Mouse (Mus musculus) cerebral cortex, adult 2 months (tissue): ENCODE results near the gene Hs3st1.

Experiments used
- WGBS: fragments of 180-500 bp; shearing (Covaris S2); methylation state at CpG from one replicate; pipeline ENCODE4 v1.1.7; 2018; 5-methylcytosine and 5-hydroxymethylcytosine counted together

Gene Hs3st1

GRCm38 (mm10) chr5:39643260-39643923, 111.9 kb downstream of the Hs3st1 start:
- under 1% methylated on average over 22 of the region's 22 CpGs for WGBS

- WGBS: 44% methylated on average over 6 of the region's 6 CpGs
These were observed 113.0 kb downstream of the Hs3st1 start for GRCm38 (mm10) chr5:39642222-39642770.

DNA sequence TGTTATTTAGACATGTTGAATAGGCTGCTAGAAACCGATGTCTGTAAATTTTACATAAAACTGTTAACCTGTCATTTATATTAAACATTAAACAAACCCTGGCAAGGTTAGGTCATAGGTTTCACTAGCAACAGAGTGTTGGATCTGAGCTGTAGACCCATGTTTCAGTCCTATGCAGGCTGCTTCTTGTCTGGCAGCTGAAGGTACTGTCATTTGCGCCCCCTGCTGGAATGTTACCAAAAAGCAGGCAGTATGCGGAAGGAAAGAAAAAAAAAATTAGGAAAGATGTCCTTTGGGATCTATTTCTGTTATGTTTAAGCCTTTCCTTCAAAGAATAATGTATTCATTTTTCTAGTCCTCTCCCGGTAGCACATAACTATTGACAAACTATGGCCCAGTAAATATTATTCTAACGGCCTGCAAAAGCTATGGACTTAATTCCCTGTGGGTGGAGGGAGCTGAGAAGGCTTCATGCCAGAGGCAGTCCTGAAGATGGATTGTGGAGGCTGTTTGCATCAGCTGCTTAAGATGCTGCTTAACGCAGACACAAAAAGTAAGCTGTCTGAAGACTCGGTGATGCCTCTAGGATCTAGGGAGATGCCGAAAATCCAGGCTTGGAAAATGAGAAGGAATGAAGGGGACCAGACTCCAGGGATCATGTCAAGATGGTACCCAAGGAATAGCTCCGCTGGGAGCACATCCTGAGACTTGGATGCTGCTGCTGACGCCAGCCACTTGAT, 115.7 kb downstream of the Hs3st1 start:
- WGBS: 26% methylated on average over 10 of the region's 10 CpGs

GRCm38 (mm10) chr5:39638926-39639325, 116.3 kb downstream of the Hs3st1 start:
- 45% methylated on average over 5 of the region's 5 CpGs for WGBS

- 44% methylated on average over 6 of the region's 6 CpGs for WGBS
These were observed 117.4 kb downstream of the Hs3st1 start for GRCm38 (mm10) chr5:39637874-39638273.

DNA sequence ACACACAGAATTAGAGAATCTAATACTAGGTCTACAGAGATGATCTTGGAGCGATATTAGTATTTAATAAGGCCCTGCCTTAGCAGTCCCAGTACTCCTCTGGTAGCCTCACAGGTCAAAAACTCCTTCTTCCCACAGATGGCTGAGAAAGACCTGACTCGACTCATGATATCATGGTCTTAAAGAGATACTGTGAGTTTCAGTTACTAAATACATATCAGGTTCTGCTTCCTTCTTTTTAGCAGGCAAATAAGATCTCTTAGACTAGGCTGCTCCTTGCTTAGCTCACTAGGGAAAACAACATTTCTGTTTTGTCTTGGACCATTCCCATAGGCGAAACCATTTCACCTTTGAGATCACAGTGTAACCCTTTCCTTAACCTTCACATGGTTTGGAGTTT, 119.2 kb downstream of the Hs3st1 start:
- WGBS: 81% methylated on average over 3 of the region's 3 CpGs

GRCm38 (mm10) chr5:39634300-39635047, 120.8 kb downstream of the Hs3st1 start:
- 84% methylated on average over 8 of the region's 8 CpGs for WGBS

DNA sequence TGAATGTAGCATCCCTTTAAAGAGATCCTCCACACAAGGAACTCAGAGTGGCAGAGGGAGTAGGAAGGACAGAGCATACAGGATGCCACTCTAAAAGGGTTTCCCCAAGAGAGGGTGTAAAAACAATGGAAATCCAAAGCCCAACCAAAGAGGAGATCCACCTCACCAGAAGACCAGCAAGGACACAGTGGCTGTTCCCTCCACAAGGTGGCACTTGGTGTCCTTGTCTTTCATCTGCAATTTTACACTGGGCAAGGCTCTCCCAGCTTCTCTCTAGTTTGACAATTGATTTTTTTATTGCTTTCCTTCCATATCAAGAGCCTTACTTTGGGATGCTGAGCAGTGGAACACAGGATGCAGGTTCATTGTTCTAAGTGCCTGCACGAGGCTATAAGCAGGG, 122.1 kb downstream of the Hs3st1 start:
- WGBS: 54% methylated on average over 1 of the region's 1 CpGs

DNA sequence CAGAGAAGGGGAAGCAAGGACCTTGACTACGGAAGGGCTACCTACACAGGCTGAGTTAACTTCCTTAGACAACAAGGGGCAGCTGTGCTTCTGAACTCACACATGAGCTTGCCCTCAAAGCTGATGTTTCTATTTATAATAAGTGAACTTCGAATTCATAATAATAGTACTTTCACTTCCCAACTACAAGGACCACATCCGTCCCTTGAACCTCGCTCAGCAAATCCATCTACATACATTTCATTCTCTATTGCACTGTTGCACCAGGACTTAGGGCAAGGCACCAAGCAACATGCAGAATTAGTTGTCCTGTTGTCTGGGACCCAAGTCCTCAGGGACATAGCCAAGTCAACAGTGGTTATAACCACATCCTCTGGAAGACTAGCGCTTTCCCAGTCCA, 124.4 kb downstream of the Hs3st1 start:
- WGBS: 66% methylated on average over 5 of the region's 5 CpGs

GRCm38 (mm10) chr5:39625037-39625473, 130.2 kb downstream of the Hs3st1 start:
- WGBS: 20% methylated on average over 8 of the region's 8 CpGs

DNA sequence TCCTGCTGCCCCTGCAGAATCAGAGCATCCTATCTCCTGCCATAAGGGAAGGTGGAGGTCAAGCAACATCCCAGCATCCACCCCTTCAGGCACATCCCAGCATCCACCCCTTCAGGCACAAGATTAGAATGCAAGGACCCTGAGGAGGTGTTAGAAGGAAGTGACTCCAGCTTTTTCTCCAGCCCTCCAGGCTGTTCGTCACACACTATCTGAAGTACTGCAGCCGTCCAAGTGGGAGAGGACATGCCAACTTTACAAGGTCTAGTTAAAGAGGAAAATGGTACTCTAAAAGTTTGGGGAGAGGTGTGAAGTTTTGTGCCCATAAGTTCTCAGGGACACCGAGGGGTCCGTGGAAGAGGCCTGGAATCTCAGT, 131.1 kb downstream of the Hs3st1 start:
- 50% methylated on average over 4 of the region's 4 CpGs for WGBS

DNA sequence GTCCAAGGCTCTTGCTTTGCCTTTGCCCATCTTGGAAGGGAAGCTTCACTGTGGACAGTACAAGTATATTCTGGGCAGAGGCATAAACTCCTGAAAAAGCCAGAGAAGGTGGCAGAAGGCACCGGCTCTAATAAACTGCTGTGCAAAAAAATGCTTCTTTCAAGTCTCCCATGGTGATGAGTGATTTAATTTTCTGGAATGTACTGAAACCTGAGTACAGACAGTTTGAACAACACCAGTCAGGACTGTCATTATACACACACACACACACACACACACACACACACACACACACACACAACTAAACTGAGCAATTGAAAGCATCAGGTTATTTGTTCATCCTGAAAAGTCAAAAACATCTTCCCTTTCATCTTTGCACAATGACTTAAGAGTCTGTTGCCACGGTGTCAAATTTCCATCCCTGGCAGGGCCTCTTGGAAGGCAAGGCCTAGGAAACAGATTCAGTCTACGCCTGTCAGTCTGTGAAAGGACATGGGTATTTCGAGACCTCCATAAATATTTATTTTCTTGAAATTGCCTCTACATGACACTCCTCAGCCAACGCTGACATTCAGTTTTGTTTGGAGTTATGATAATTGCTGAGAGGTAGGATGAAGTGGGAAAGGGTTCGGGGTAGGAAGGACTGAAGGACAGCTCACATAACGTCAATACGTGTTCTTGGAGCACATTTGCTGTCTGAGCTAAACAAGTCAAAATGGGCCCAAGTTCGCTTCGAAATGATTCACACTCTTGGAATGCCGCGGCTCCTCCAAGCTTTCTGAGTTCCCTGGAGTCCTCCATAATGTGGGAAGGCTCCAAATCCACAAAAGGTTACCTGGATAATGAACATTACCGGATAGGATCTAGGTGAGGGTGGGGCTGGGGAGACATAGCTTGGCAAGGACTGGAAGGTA, 131.7 kb downstream of the Hs3st1 start:
- 59% methylated on average over 13 of the region's 13 CpGs for WGBS

GRCm38 (mm10) chr5:39620206-39620866, 134.9 kb downstream of the Hs3st1 start:
- 25% methylated on average over 3 of the region's 3 CpGs for WGBS

DNA sequence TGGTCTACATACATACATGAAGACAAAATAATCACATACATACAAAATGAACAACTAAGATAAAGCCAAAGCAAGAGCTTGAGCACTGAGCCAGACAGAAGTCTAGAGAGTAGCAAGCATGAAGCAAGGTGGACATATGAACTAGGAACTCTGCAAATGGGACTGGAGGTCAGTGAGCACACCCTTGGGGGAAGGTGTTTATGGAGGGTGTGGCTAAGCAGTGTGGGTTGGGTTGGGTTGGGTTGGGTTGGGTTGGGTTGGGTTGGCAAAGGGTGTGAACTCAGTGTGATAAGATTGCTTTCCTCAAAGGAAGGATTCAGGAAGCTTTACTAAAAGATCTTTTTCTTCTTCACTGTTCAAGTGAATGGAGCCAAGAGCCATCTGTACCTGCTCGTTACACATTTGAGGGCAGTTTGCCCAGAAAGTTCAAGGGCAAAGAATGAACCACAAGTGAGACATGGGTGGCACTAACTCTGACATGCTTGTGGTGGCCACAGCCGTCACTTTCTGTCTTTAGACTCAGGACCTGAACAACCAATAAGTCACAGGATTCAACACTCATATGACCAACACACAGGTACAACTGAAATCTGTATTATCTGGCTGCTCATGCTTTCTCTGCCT, 137.8 kb downstream of the Hs3st1 start:
- 53% methylated on average over 2 of the region's 2 CpGs for WGBS

DNA sequence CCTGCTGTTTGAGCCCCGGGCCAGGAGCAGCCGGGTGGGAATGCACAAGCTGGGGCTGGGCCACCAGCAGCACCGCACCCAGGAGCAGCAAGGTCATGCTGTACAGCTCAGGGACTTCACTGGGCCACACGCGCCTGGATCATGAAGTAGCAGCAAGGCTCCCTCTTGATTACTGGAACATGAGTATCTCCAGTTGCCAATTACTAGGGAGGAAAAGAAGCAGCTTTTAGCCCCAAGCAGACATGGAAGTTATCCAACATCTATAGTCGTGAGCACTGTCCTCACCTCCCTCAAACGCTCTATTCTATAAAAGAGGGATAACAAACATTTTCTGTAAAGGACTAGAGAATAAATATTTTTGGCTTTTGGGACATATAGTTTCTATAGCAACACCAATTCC, 140.1 kb downstream of the Hs3st1 start:
- 50% methylated on average over 7 of the region's 7 CpGs for WGBS

DNA sequence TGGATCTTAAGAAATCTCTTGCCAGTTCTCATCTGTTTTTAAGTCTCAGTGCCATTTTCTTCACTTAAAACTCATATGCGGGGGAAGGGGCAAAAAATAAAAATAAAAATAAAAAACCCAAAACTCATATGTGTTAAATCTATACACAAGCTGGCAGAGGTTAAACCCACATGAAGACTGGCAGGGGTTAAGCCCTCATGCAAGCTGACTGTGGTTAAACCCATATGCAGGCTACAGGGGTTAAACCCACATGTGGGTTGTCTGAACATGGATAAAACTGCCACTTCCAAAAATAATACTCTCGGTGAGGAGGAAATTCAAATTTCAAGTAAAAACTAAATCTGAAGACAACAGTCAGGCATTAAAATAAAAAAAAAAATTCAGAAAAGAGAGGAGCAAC, 141.7 kb downstream of the Hs3st1 start:
- WGBS: 61% methylated on average over 2 of the region's 2 CpGs

- WGBS: 73% methylated on average over 2 of the region's 2 CpGs
These were observed 143.0 kb downstream of the Hs3st1 start for GRCm38 (mm10) chr5:39612240-39612639.

DNA sequence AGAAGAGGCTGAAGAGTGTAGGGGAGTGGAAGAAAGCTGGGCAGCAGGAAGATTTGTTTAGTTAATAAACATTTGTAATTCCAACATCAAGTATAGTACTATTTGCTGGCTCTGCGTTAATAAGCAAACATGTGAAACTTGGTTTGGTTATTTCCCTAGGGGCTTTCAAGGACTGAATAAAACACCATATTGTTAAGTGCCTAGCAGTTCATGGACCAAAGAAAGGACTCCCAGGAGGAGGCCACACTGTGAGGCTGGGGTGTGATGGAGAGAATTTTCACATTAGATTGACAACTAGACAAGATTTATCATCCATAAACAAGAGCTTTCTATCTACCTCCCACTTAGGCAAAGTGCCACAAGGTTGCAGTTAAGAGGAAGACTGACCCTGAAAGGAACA, 147.0 kb downstream of the Hs3st1 start:
- WGBS: 82% methylated on average over 1 of the region's 1 CpGs

GRCm38 (mm10) chr5:39594737-39595136, 160.5 kb downstream of the Hs3st1 start:
- WGBS: 49% methylated on average over 2 of the region's 2 CpGs
